Mouse (Mus musculus): ENCODE measurements at regions not wholly inside any gene's neighbourhood (a gene's known extent, or its start where the extent isn't known, plus 50 kb on each side); places are given as distances from the start of the nearest gene placed in this dataset.
A peak's percentile ranks its signal among the peaks of the same experiment; 100 is the strongest.

- peak; percentile 79 for DNase-seq (ENCODE audit: low read depth)
Observed at GRCm38 (mm10) chr2:84549626-84550025, 73.1 kb upstream of the Tfpi start.

DNA sequence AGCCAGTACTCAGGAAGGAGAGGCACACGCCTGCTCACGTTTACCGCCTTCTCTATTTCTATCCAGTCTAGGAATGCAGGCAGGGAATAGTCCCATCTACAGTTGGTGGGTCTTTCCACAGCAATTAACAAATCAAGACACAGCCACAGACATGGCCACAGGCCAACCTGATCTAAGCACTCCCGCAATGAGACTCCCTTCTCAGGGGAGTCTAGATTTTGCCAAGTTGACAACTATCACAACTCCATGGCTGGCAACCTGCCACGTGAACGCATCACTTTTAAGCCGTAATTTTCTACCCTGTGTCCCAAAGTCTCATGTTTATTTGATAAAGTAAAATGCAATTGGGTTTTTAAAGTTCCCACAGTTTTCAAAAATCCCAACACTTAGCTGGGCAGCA, 72.0 kb upstream of the Tfpi start:
- DNase-seq (ENCODE audit: low read depth), result peak; percentile 41

- DNase-seq (ENCODE audit: low read depth), result peak; percentile 56
Observed at GRCm38 (mm10) chr2:84545676-84546075, 69.1 kb upstream of the Tfpi start.

GRCm38 (mm10) chr2:84544739-84545138, 68.2 kb upstream of the Tfpi start:
- DNase-seq (ENCODE audit: low read depth), result peak; percentile 59

- DNase-seq (ENCODE audit: low read depth), result peak; percentile 34
Observed at GRCm38 (mm10) chr2:84544146-84544545, 67.6 kb upstream of the Tfpi start.

- no peak for DNase-seq (ENCODE audit: low read depth)
Observed at GRCm38 (mm10) chr2:84541440-84541839, 64.9 kb upstream of the Tfpi start.

GRCm38 (mm10) chr2:84539096-84539495, 62.5 kb upstream of the Tfpi start:
- no peak for DNase-seq (ENCODE audit: low read depth)

DNA sequence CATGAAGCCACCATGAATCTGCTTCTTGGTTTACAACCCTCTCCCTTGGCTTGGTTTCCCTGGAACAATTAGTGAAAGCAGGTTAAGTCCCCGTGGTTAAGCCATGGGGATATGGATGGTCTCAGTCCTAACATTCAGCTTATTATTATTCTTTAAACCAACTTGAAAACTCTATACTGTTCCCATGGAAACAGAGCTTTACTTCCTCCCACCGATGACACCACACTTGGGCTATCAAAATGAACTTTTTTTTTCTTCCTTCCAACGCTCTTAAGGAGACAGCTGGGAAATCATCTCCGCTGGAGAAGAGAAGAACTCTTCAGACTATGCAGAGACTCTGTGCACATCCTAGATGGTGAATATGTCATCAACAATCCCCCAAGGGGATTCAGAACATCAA, 61.4 kb upstream of the Tfpi start:
- no peak for DNase-seq (ENCODE audit: low read depth)

GRCm38 (mm10) chr2:84531215-84531614, 54.6 kb upstream of the Tfpi start:
- no peak for DNase-seq (ENCODE audit: low read depth)

DNA sequence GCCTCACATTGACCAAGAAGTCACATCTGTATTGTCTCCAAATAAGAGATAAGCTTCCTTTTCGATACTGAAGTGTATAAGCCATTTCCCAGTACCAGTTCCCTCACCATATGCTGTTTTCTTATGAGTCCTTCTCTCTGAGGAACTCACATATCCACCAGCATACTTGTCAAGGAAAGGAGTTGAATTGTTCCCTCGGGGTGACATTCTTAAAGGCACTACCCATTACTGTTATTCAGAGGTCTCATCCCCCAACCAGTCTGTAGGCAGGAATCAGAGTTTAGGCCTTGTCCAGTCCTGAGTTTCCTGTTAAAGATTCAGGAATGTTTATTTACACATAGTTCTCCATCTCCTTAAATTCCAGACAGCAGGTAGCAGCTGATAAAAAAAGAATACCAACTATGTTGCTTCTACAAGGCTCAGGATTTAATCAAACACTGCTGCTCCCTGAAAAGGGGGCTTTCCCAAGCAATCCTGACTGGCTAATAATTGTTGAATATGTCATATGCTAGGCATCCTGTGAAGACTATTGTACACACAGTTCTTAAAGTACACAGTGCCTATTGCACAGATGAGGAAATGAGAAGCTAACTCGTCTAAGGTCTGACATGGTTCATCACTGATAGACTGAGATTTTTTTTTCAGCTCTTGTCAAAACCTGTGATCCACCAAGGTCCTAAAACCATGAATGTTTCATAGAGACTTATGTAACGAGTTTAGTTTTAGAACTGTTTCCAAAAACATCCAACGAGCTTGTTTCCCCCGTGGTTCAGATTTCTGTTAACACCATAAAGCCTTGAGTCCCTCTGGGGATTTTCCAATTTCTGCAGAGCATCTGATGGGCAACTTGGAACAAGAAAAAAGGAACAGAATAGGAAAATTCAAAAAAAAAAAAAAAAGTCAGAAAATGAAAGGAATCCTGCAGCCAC, 52.5 kb upstream of the Tfpi start:
- DNase-seq (ENCODE audit: low read depth), result peak; percentile 39
